Mouse (Mus musculus) megakaryocyte-erythroid progenitor cell, adult 5-6 weeks (primary cell): ENCODE measurements at regions not wholly inside any gene's neighbourhood (a gene's known extent, or its start where the extent isn't known, plus 50 kb on each side); places are given as distances from the start of the nearest gene placed in this dataset.

Experiments used
- ATAC-seq: replicated peaks from 2 replicates; pipeline ENCODE4 v1.8.0; 2016; ENCODE audit warnings: mild to moderate bottlenecking, inconsistent platforms; ENCODE audit not compliant: severe bottlenecking, poor library complexity, low FRiP score, low TSS enrichment

GRCm38 (mm10) chr13:19523686-19524085 lies 96.0 kb downstream of the Epdr1 start:
- peak; percentile 47; the same call in 1 of the 2 replicates for ATAC-seq

- no peak for ATAC-seq
Observed at GRCm38 (mm10) chr13:19517938-19518777, 101.6 kb downstream of the Epdr1 start.

- ATAC-seq, result peak; percentile 94
Observed at GRCm38 (mm10) chr13:19514844-19515555, 104.7 kb downstream of the Epdr1 start.

GRCm38 (mm10) chr13:19506543-19506942 lies 110.9 kb upstream of the Stard3nl start:
- ATAC-seq, result no peak

GRCm38 (mm10) chr13:19504241-19504640 lies 108.6 kb upstream of the Stard3nl start:
- ATAC-seq, result no peak

- no peak for ATAC-seq
Observed at GRCm38 (mm10) chr13:19482198-19482597, 86.6 kb upstream of the Stard3nl start.

- ATAC-seq, result no peak
Observed at GRCm38 (mm10) chr13:19474041-19474440, 78.4 kb upstream of the Stard3nl start.

- ATAC-seq, result no peak
Observed at GRCm38 (mm10) chr13:19470729-19471128, 75.1 kb upstream of the Stard3nl start.

GRCm38 (mm10) chr13:19466722-19467384 lies 71.3 kb upstream of the Stard3nl start:
- no peak for ATAC-seq

GRCm38 (mm10) chr13:19462966-19463365 lies 67.4 kb upstream of the Stard3nl start:
- ATAC-seq, result no peak

GRCm38 (mm10) chr13:19449387-19449786 lies 53.8 kb upstream of the Stard3nl start:
- ATAC-seq, result 0 out of 2 replicates have a peak, but pooled peaks have one; percentile 67
